Mouse (Mus musculus) kidney, postnatal 14 days (tissue): ENCODE data around the gene Ppp4r4.
A peak's percentile ranks its signal among the peaks of the same experiment; 100 is the strongest.
"Not testable (repeated sequence)": the region's sequence is repeated elsewhere in the genome, so short reads cannot be mapped to it uniquely, and the experiment has no call there.

ENCODE experiments used
- DNase-seq: peaks from one replicate; pipeline ENCODE4 v3.0.0; 2022; ENCODE audit warnings: mixed read lengths

Gene Ppp4r4

GRCm38 (mm10) chr12:103540429-103540828 is 8.3 kb downstream of the Ppp4r4 start:
- no peak for DNase-seq

GRCm38 (mm10) chr12:103543351-103543750 is 11.3 kb downstream of the Ppp4r4 start:
- DNase-seq, result no peak

- peak; percentile 17 for DNase-seq
Observed at GRCm38 (mm10) chr12:103544213-103544612, 12.1 kb downstream of the Ppp4r4 start.

- no peak for DNase-seq
Observed at GRCm38 (mm10) chr12:103547438-103547837, 15.4 kb downstream of the Ppp4r4 start.

- DNase-seq, result no peak
Observed at GRCm38 (mm10) chr12:103548526-103548925, 16.4 kb downstream of the Ppp4r4 start.

GRCm38 (mm10) chr12:103550047-103550446 is 18.0 kb downstream of the Ppp4r4 start:
- no peak for DNase-seq

- no peak for DNase-seq
Observed at GRCm38 (mm10) chr12:103551422-103551821, 19.3 kb downstream of the Ppp4r4 start.

- DNase-seq, result no peak
Observed at GRCm38 (mm10) chr12:103552506-103552905, 20.4 kb downstream of the Ppp4r4 start.

GRCm38 (mm10) chr12:103553497-103553896 is 21.4 kb downstream of the Ppp4r4 start:
- no peak for DNase-seq

GRCm38 (mm10) chr12:103556856-103557255 is 24.8 kb downstream of the Ppp4r4 start:
- no peak for DNase-seq

- DNase-seq, result no peak
Observed at GRCm38 (mm10) chr12:103564726-103565125, 32.6 kb downstream of the Ppp4r4 start.

GRCm38 (mm10) chr12:103565151-103565550 is 33.1 kb downstream of the Ppp4r4 start:
- no peak for DNase-seq

GRCm38 (mm10) chr12:103567129-103567528 is 35.0 kb downstream of the Ppp4r4 start:
- peak; percentile 30 for DNase-seq

GRCm38 (mm10) chr12:103569690-103570089 is 37.6 kb downstream of the Ppp4r4 start:
- DNase-seq, result no peak

GRCm38 (mm10) chr12:103578148-103578547 is 46.1 kb downstream of the Ppp4r4 start:
- not testable (repeated sequence) for DNase-seq

- no peak for DNase-seq
Observed at GRCm38 (mm10) chr12:103583771-103584170, 51.7 kb downstream of the Ppp4r4 start.

GRCm38 (mm10) chr12:103598411-103598810 is 66.3 kb downstream of the Ppp4r4 start:
- DNase-seq, result no peak

- DNase-seq, result no peak
Observed at GRCm38 (mm10) chr12:103600364-103600763, 68.3 kb downstream of the Ppp4r4 start.

GRCm38 (mm10) chr12:103601839-103602238 is 69.8 kb downstream of the Ppp4r4 start:
- DNase-seq, result no peak

- DNase-seq, result no peak
Observed at GRCm38 (mm10) chr12:103615141-103615540, 83.1 kb downstream of the Ppp4r4 start.

- DNase-seq, result no peak
Observed at GRCm38 (mm10) chr12:103615734-103616133, 83.7 kb downstream of the Ppp4r4 start.

- no peak for DNase-seq
Observed at GRCm38 (mm10) chr12:103616860-103617261, 84.8 kb downstream of the Ppp4r4 start.

GRCm38 (mm10) chr12:103631203-103631612 is 99.1 kb downstream of the Ppp4r4 start, which contains the start of gene Serpina10:
Gene Serpina10, minus strand, starts transcription at chr12:103631444.
- DNase-seq, result no peak

- no peak for DNase-seq
Observed at GRCm38 (mm10) chr12:103634430-103634829, 102.3 kb downstream of the Ppp4r4 start.

GRCm38 (mm10) chr12:103635846-103636245 is 103.8 kb downstream of the Ppp4r4 start:
- DNase-seq, result no peak

GRCm38 (mm10) chr12:103643336-103643735 is 111.3 kb downstream of the Ppp4r4 start:
- peak; percentile 80 for DNase-seq
